Mouse (Mus musculus) heart, postnatal 0 days (tissue): Measurements from ENCODE around the gene Stk39. TPM values are rescaled to one million over a fixed set of nuclear protein-coding genes. Genes with fewer than 3 reads are reported as not detected.
A peak's percentile ranks its signal among the peaks of the same experiment; 100 is the strongest.

Experiments
- ATAC-seq: fragments of 200-750 bp; cut with Nextera tagmentation; 2 replicates; pipeline ENCODE4 v1.8.0; 2017; ENCODE audit warnings: low read depth, moderate number of reproducible peaks, moderate library complexity; ENCODE audit not compliant: insufficient read depth
- DNase-seq: peaks from one replicate; pipeline ENCODE4 v3.0.0-alpha.2; 2016; ENCODE audit warnings: low spot score
- H3K27ac ChIP-seq: fragments of 300-500 bp; sonication (generic); 2 replicates; pipeline ENCODE4 v1.5.1; 2014; ENCODE audit warnings: low read depth, mild to moderate bottlenecking
- H3K27me3 ChIP-seq: fragments of 300-500 bp; sonication (generic); 2 replicates; pipeline ENCODE4 v1.6.1; 2014; ENCODE audit warnings: low read length, mixed read lengths; ENCODE audit not compliant: control insufficient read depth, insufficient read depth
- H3K36me3 ChIP-seq: fragments of 300-500 bp; sonication (generic); replicated peaks from 2 replicates; pipeline ENCODE4 v1.6.1; 2014; ENCODE audit warnings: low read length, mixed read lengths; ENCODE audit not compliant: control insufficient read depth, insufficient read depth
- H3K4me1 ChIP-seq: fragments of 300-500 bp; sonication (generic); 2 replicates; pipeline ENCODE4 v1.6.1; 2014; ENCODE audit warnings: antibody characterized with exemption; ENCODE audit not compliant: control insufficient read depth, insufficient read depth
- H3K4me2 ChIP-seq: fragments of 300-500 bp; sonication (generic); 2 replicates; pipeline ENCODE4 v1.6.1; 2014; ENCODE audit warnings: low read depth, mild to moderate bottlenecking, low read length, moderate library complexity
- H3K4me3 ChIP-seq: fragments of 300-500 bp; sonication (generic); 2 replicates; pipeline ENCODE4 v1.5.1; 2014; ENCODE audit warnings: low read depth, low read length
- H3K9ac ChIP-seq: fragments of 300-500 bp; sonication (generic); replicated peaks from 2 replicates; pipeline ENCODE4 v1.6.1; 2014; ENCODE audit warnings: low read depth, low read length, mixed read lengths
- H3K9me3 ChIP-seq: fragments of 300-500 bp; sonication (generic); replicated peaks from 2 replicates; pipeline ENCODE4 v1.6.1; 2016; ENCODE audit warnings: low read length; ENCODE audit not compliant: control insufficient read depth
- CTCF ChIP-seq: IDR thresholded peaks from 2 replicates; pipeline ENCODE4 v1.5.1; 2016; ENCODE audit warnings: antibody characterized with exemption, control low read depth, low read depth
- EP300 ChIP-seq: IDR thresholded peaks from 2 replicates; pipeline ENCODE4 v1.6.1; 2016; ENCODE audit warnings: antibody characterized with exemption, low read depth
- WGBS: fragments of 180-500 bp; shearing (Covaris S2); extraction: QIAGEN DNeasy Blood & Tissue Kit; methylation state at CpG from one replicate; pipeline ENCODE4 v1.1.7; 2014; 5-methylcytosine and 5-hydroxymethylcytosine counted together
- polyA plus RNA-seq: library from polyadenylated mRNA; unstranded; fragments of >200 nt; fragmentation: Nextera tagmentation; extraction: Ambion mirVana; gene quantifications from 2 replicates; pipeline ENCODE4 v1.2.1, GENCODE M21; 2015
- total RNA-seq: library from RNA; depleted of rRNA; stranded (reverse); fragments of >200 nt; gene quantifications from 2 replicates; pipeline ENCODE4 v1.2.3, GENCODE M21; 2014; ENCODE audit warnings: low replicate concordance

The Stk39 gene
- total and polyA plus RNA-seq, 2 experiments from 2014 or later = 81.8 to 93.2 TPM

- TF ChIP-seq EP300 (no peak), CTCF (peak; percentile 76)
- Histone ChIP-seq H3K27ac (no peak overlapping the region), H3K4me2 (no peak overlapping the region), H3K27me3 (no peaks in the 10 kb centered on the region), H3K4me3 (no peak overlapping the region), H3K9ac (no peak overlapping the region), H3K4me1 (no peaks in the 10 kb centered on the region), H3K36me3 (peaks cover 45% of the 10 kb centered on the region), H3K9me3 (no peaks in the 10 kb centered on the region)
- ATAC-seq (0 out of 2 replicates have a peak, but pooled peaks have one; percentile 7), DNase-seq (peak; percentile 54)
- WGBS = 57% methylated on average over 24 of the region's 24 CpGs
Measured at GRCm38 (mm10) chr2:68349593-68350383, 122.3 kb downstream of the Stk39 start.

DNA sequence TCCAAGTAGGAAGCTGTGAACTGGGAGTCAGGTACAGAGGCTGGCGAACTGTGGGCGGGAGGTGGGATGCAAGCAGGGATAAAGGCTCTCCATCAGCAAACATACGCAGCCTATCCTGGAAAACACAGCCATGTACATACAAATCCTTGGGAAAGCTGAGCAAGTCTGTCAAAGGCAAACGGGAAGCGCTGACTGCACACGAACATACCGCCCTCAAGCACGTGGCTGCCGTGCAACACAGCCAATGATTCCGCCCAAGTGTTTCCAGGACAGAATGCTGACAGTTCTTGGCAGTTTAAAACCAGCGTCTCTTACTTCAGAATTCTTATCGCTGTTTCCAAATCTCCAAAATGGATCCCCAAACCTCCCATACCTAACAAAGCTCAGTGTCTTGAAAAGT lies 123.1 kb downstream of the Stk39 start:
- Histone ChIP-seq H3K4me2 (no peak overlapping the region), H3K27me3 (no peaks in the 10 kb centered on the region), H3K9me3 (no peaks in the 10 kb centered on the region), H3K4me3 (no peak overlapping the region), H3K27ac (no peak overlapping the region), H3K4me1 (no peaks in the 10 kb centered on the region), H3K36me3 (peaks cover 47% of the 10 kb centered on the region), H3K9ac (no peak overlapping the region)
- ATAC-seq (no peak), DNase-seq (no peak)
- TF ChIP-seq CTCF = no peak
- no peak for TF ChIP-seq EP300
- 85% methylated on average over 12 of the region's 12 CpGs for WGBS

DNA sequence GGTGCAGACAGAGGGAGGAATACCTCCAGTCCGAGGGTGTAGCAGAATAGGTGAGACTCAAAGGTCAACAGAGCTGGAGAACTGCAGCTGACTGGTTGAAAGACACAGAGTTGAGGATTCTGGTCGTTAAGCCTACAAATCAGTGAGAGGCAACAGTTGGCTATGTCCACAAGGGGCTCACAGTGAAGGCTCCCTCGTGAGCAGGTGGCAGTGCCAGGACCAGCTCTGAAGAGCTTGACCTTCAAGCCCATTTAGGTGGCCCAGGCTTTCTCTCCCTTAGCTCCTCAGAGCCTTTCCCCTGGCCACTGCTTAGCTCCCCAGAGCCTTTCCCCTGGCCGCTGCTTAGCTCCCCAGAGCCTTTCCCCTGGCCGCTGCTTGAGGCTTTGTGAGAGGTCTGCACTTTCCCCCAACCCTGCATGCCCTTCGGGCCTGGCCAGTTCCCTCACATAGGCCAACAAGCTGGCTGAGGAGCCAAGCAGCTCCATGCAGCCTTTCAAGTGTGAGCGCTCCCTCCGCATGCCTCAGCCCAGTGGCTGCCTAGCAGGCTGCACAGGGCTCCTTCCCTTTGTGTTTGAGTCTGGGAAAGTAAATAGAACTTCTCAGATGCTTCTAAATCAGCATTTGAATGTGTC lies 125.3 kb downstream of the Stk39 start:
- H3K4me1 ChIP-seq = no peaks in the 10 kb centered on the region
- DNase-seq (no peak), ATAC-seq (peak; percentile 55)
- peaks cover 37% of the 10 kb centered on the region for H3K36me3 ChIP-seq
- no peak overlapping the region for H3K9ac ChIP-seq
- peak overlapping the region; percentile 47; the same call in 1 of the 2 replicates for H3K27ac ChIP-seq
- TF ChIP-seq CTCF (no peak), EP300 (no peak)
- no peaks in the 10 kb centered on the region for H3K27me3 ChIP-seq
- H3K9me3 ChIP-seq = no peaks in the 10 kb centered on the region
- H3K4me3 ChIP-seq = no peak overlapping the region
- no peak overlapping the region for H3K4me2 ChIP-seq
- 59% methylated on average over 8 of the region's 8 CpGs for WGBS

DNA sequence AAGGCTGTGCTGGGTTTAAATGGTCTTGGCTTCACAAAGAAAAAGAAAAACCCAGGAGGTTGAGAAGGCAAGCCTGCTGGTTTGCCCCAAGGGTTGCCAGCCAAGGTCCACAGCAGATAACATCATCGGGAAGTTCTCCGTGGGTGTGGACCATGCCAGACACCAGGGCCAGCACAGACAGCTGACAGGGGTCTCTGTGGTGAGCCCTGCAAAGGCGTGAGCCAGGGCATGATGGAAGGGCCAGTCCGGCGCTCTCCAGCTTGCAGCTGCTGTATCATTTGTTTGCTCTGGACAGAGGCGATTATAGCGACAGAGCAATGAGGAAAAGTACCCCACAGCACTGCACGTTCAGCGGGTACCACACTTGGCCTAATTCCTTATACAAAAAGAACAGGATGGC lies 126.8 kb downstream of the Stk39 start:
- no peaks in the 10 kb centered on the region for H3K9me3 ChIP-seq
- WGBS = 83% methylated on average over 9 of the region's 9 CpGs
- ATAC-seq = no peak
- no peak for DNase-seq
- no peak for TF ChIP-seq CTCF
- no peak for TF ChIP-seq EP300
- no peak overlapping the region for H3K4me2 ChIP-seq
- no peaks in the 10 kb centered on the region for H3K27me3 ChIP-seq
- H3K27ac ChIP-seq = no peak overlapping the region
- no peak overlapping the region for H3K4me3 ChIP-seq
- H3K4me1 ChIP-seq = no peaks in the 10 kb centered on the region
- H3K36me3 ChIP-seq = peaks cover 43% of the 10 kb centered on the region
- no peak overlapping the region for H3K9ac ChIP-seq

DNA sequence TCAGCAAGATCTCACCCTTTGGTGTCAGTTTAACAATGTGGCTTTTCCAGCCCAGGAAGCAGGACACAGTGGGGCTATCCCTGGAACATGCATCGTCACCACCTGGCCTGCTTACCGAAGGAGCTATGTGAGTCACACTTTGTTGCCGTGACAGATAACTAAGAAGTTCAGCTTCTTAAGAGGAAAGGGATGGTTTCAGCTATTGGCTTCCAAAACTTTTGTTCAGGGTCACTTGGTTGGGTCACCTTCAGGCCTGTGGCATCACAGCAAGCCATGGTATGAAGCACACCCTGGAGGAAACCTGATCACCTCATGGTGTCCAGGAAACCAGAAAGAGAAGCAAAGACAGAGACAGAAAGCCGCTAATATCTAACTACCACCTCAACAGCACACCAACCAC lies 128.3 kb downstream of the Stk39 start:
- Histone ChIP-seq H3K27ac (no peak overlapping the region), H3K27me3 (no peaks in the 10 kb centered on the region), H3K4me3 (no peak overlapping the region), H3K4me1 (no peaks in the 10 kb centered on the region), H3K4me2 (no peak overlapping the region), H3K36me3 (peaks cover 43% of the 10 kb centered on the region), H3K9ac (no peak overlapping the region), H3K9me3 (no peaks in the 10 kb centered on the region)
- DNase-seq = no peak
- TF ChIP-seq EP300 (no peak), CTCF (no peak)
- ATAC-seq = no peak
- WGBS = 87% methylated on average over 4 of the region's 4 CpGs
